In the genomic region with DNA sequence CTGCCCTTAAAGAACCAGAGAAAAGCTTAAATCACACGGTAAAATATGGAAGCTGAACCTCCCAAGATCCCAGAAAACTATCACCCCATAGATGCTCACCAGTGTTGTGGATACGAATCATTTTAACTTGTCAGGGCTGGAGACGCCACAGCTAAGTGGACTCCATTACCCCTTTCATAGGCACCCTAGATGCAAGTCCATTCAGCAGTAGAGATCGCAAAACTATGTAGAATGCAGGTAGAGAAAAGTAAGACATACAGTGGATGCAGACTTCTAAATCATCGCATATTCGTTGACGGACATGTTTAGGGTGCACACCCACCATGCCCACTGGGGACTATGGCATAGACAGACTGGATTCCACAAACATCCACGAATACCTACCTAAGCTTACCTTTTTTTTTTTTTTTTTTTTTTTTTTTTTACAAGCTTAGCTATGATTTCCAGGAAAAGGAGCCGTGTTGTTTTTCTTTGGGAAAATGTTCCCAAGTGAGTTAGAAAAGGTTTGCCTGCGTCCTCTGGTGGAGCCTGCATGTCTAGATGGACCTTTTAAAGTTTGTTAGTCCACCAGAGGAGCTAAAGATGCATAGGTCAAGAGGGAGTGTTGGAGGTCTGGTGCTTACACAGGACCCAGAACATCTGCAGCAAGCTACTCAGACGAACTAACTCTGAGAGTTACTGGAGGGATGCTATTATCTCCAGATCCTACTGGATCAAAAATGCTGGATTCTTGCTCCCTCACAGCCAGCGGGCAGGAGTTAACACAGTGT, we compare ENCODE assay signal across 8 mouse cellular contexts. TPM values are rescaled to one million over a fixed set of nuclear protein-coding genes. Genes with fewer than 3 reads are reported as not detected.
DNase-seq lines count a peak whose midpoint lies in the region; ATAC-seq and TF ChIP-seq lines count a peak whose summit lies in the region.

No protein-coding gene starts in this region.

- dilution Hi-C loops in CH12.LX (cut with MboI; ENCODE audit: extremely low pct_ligation_motif_present, extremely low pct_unique_long_range_greater_than_20kb, low sequenced_read_pairs), result loop anchor here (25.0 kb wide), 1 partner anchor 174 kb away; no protein-coding TSS in a partner anchor

- peak overlapping the region; percentile 25 for H3K4me2 ChIP-seq in CH12.LX (ENCODE audit: insufficient read depth, low read depth, poor library complexity, severe bottlenecking)
- peak overlapping the region; percentile 66 for H3K4me2 ChIP-seq in hindbrain, embryonic 11.5 days (replicated peaks; ENCODE audit: low read depth, low read length)
- peak overlapping the region; percentile 78; the same call in 1 of the 2 replicates for H3K4me2 ChIP-seq in liver, embryonic 15.5 days

- intact Hi-C loops in heart, adult 2 months (cut with DNase I), result no loop called here

- no peak for TF ChIP-seq EP300 in heart, adult 2 months (IDR thresholded peaks at IDR 0.05; ENCODE audit: insufficient read depth, low read depth, low read length)
- TF ChIP-seq EP300 in CH12.LX (IDR thresholded peaks at IDR 0.05; ENCODE audit: low read length), result no peak

- H3K79me2 ChIP-seq in heart, adult 2 months (replicated peaks; ENCODE audit: control insufficient read depth, insufficient read depth, low read length), result no peaks in the 10 kb centered on the region
- H3K79me2 ChIP-seq in CH12.LX (replicated peaks; ENCODE audit: control insufficient read depth, extremely low read depth, insufficient read depth, poor library complexity, severe bottlenecking), result peaks cover 50% of the 10 kb centered on the region

- H3K36me3 ChIP-seq in heart, adult 2 months (ENCODE audit: control insufficient read depth, insufficient read depth, low read length), result peaks cover 2% of the 10 kb centered on the region; the same call in 1 of the 2 replicates
- H3K36me3 ChIP-seq in CH12.LX (replicated peaks in 1 of 2; ENCODE audit: control insufficient read depth in 1 of 2, insufficient read depth in 1 of 2, low read length in 1 of 2), result peaks cover 0 to under 1% of the 10 kb centered on the region in 2 experiments
- H3K36me3 ChIP-seq in hindbrain, embryonic 11.5 days (ENCODE audit: control insufficient read depth, insufficient read depth, low read length), result no peaks in the 10 kb centered on the region
- no peaks in the 10 kb centered on the region for H3K36me3 ChIP-seq in liver, embryonic 15.5 days (replicated peaks)

- H3K27ac ChIP-seq in heart, adult 2 months, result peak overlapping the region; percentile 15; the same call in 1 of the 2 replicates
- peak overlapping the region; percentile 65 for H3K27ac ChIP-seq in CH12.LX (ENCODE audit: insufficient read depth, low read depth)
- H3K27ac ChIP-seq in hindbrain, embryonic 11.5 days (ENCODE audit: low read depth, low read length), result no peak overlapping the region
- H3K27ac ChIP-seq in liver, embryonic 15.5 days (replicated peaks), result no peak overlapping the region

- H3K4me3 ChIP-seq in heart, adult 2 months, result peak overlapping the region; percentile 91
- peak overlapping the region; percentile 57 to 80 (median 75) for H3K4me3 ChIP-seq in CH12.LX (replicated peaks in 1 of 3; ENCODE audit: low read depth in 2 of 3, low read length in 2 of 3, poor library complexity in 1 of 3)
- H3K4me3 ChIP-seq in hindbrain, embryonic 11.5 days (ENCODE audit: low read depth, low read length), result peak overlapping the region; percentile 74; the same call in 1 of the 2 replicates
- no peak overlapping the region for H3K4me3 ChIP-seq in liver, embryonic 15.5 days (replicated peaks)

- ATAC-seq in hindbrain, embryonic 11.5 days (ENCODE audit: low FRiP score), result no peak
- no peak for ATAC-seq in liver, embryonic 15.5 days (ENCODE audit: insufficient read depth)

- DNase-seq in heart, adult 2 months, result no peak
- no peak for DNase-seq in heart, adult 18-20 months
- DNase-seq in CH12.LX (ENCODE audit: extremely low read depth), result no peak
- DNase-seq in hindbrain, embryonic 11.5 days (ENCODE audit: low spot score), result no peak
- DNase-seq in layer of hippocampus, adult 9-11 months, result no peak
- DNase-seq in adrenal gland, adult 2 months, result no peak
- no peak for DNase-seq in gastrocnemius, adult 8-10 months (ENCODE audit: low spot score in 2 of 2)

- H3K27me3 ChIP-seq in heart, adult 2 months (ENCODE audit: control insufficient read depth, insufficient read depth, low read length), result no peaks in the 10 kb centered on the region
- no peaks in the 10 kb centered on the region for H3K27me3 ChIP-seq in CH12.LX (replicated peaks)
- H3K27me3 ChIP-seq in hindbrain, embryonic 11.5 days (ENCODE audit: control insufficient read depth, insufficient read depth, low read length), result no peaks in the 10 kb centered on the region; the same call in 1 of the 2 replicates
- peaks cover 47% of the 10 kb centered on the region for H3K27me3 ChIP-seq in liver, embryonic 15.5 days

- TF ChIP-seq RAD21 in CH12.LX (IDR thresholded peaks at IDR 0.05; ENCODE audit: low read depth, low read length), result peak; percentile 43

- in situ Hi-C loops in CH12.LX (cut with MboI; ENCODE audit: low pct_ligation_motif_present, low pct_unique_long_range_greater_than_20kb, low sequenced_read_pairs), result loop anchor here (5.0 to 25.0 kb wide), 4 partner anchors 89 to 649 kb away; no protein-coding TSS in a partner anchor

- no peaks in the 10 kb centered on the region for H3K9me3 ChIP-seq in CH12.LX (replicated peaks; ENCODE audit: low read length)
- no peaks in the 10 kb centered on the region for H3K9me3 ChIP-seq in hindbrain, embryonic 11.5 days (ENCODE audit: control insufficient read depth, low read length)
- no peaks in the 10 kb centered on the region for H3K9me3 ChIP-seq in liver, embryonic 15.5 days (replicated peaks)

- TF ChIP-seq POLR2A in heart, adult 2 months (IDR thresholded peaks at IDR 0.05; ENCODE audit: insufficient read depth, low read depth, low read length), result no peak
- no peak for TF ChIP-seq POLR2A in CH12.LX (IDR thresholded peaks at IDR 0.05; ENCODE audit: low read depth, low read length)

- peak; percentile 38 for TF ChIP-seq CTCF in heart, adult 2 months (IDR thresholded peaks at IDR 0.05)
- peak in 1 of 2 experiments; percentile 68; a peak in 2 of 4 replicates for TF ChIP-seq CTCF in CH12.LX (conservative IDR thresholded peaks at IDR 0.05 in 1 of 2, IDR thresholded peaks at IDR 0.05 in 1 of 2; ENCODE audit: low read depth in 2 of 2, low read length in 2 of 2)

- WGBS in heart, adult 2 months, result 46% methylated on average over 12 of the region's 12 CpGs
- 71% methylated on average over 12 of the region's 12 CpGs for WGBS in hindbrain, embryonic 11.5 days
- WGBS in liver, embryonic 15.5 days (ENCODE audit: insufficient replicate concordance), result 63% methylated on average over 12 of the region's 12 CpGs

- H3K4me1 ChIP-seq in heart, adult 2 months (ENCODE audit: control insufficient read depth, insufficient read depth, low read length), result peaks cover 5% of the 10 kb centered on the region
- peaks cover 8 to 58% of the 10 kb centered on the region in 2 experiments for H3K4me1 ChIP-seq in CH12.LX (ENCODE audit: control insufficient read depth in 1 of 2, insufficient read depth in 2 of 2)
- H3K4me1 ChIP-seq in hindbrain, embryonic 11.5 days (replicated peaks; ENCODE audit: control insufficient read depth, insufficient read depth, low read length), result no peaks in the 10 kb centered on the region; the same call in 1 of the 2 replicates
- H3K4me1 ChIP-seq in liver, embryonic 15.5 days (replicated peaks), result peaks cover 19% of the 10 kb centered on the region

- H3K9ac ChIP-seq in heart, adult 2 months (ENCODE audit: low read depth, low read length), result peak overlapping the region; percentile 23; the same call in 1 of the 2 replicates
- peak overlapping the region; percentile 29 for H3K9ac ChIP-seq in CH12.LX (ENCODE audit: insufficient read depth, low read depth)
- H3K9ac ChIP-seq in hindbrain, embryonic 11.5 days (ENCODE audit: low read depth, low read length), result no peak overlapping the region
- H3K9ac ChIP-seq in liver, embryonic 15.5 days, result no peak overlapping the region

TF ChIP-seq in CH12.LX, 34 proteins besides CTCF, POLR2A, EP300 and RAD21 (continues in another document):
- no peak for TF ChIP-seq CHD2 (IDR thresholded peaks at IDR 0.05; ENCODE audit: low read length)
- TF ChIP-seq UBTF (IDR thresholded peaks at IDR 0.05; ENCODE audit: low read depth, low read length), result 0 out of 2 replicates have a peak, but pooled peaks have one; percentile 56
- TF ChIP-seq KAT2A (IDR thresholded peaks at IDR 0.05; ENCODE audit: insufficient replicate concordance, low read length), result no peak
- TF ChIP-seq GABPA (IDR thresholded peaks at IDR 0.05; ENCODE audit: insufficient replicate concordance, low read depth, low read length), result no peak
- peak; percentile 56 for TF ChIP-seq SMC3 (IDR thresholded peaks at IDR 0.05; ENCODE audit: low read depth, low read length)
- TF ChIP-seq NELFE (IDR thresholded peaks at IDR 0.05; ENCODE audit: low read depth, low read length), result peak; percentile 15; the same call in 1 of the 2 replicates
- no peak for TF ChIP-seq MAFK (IDR thresholded peaks at IDR 0.05; ENCODE audit: insufficient replicate concordance, low read length)
- TF ChIP-seq NRF1 (IDR thresholded peaks at IDR 0.05; ENCODE audit: low read depth, low read length), result 0 out of 2 replicates have a peak, but pooled peaks have one; percentile 9
- no peak for TF ChIP-seq MAX (IDR thresholded peaks at IDR 0.05; ENCODE audit: low read length)

RNA-seq across cellular contexts. Expression of a gene that starts 2.5 kb away (rescaled TPM):
- 1 to 10 TPM; 3.5 to 5.0 TPM for total RNA-seq in heart, adult 2 months (2021)
- polyA plus RNA-seq in heart, adult 2 months (2012; rRNA removed), result 1.3 and 1.9 TPM in 2 replicates
- 1 to 10 TPM; 5.5 to 6.1 TPM for total RNA-seq in heart, adult 18-20 months (2021)
- 7.6 and 13.6 TPM in 2 replicates for total RNA-seq in CH12.LX (2012; rRNA removed)
- total RNA-seq in CH12.LX (2014; rRNA removed), result 8.7 and 9.6 TPM in 2 replicates
- 4.5 and 4.7 TPM in 2 replicates for polyA plus RNA-seq in CH12.LX (2012; ENCODE audit: insufficient read length, low read depth)
- polyA plus RNA-seq in hindbrain, embryonic 11.5 days (2014; fragmentation: Nextera tagmentation; extraction: Ambion mirVana), result 5.9 and 6.9 TPM in 2 replicates
- 0.84 TPM in 2 replicates for polyA plus RNA-seq in liver, embryonic 15.5 days (2015; fragmentation: Nextera tagmentation; extraction: Ambion mirVana)
- total RNA-seq in adrenal gland, adult 2 months (2021), result 1 to 10 TPM; 3.7 to 6.4 TPM
- polyA plus RNA-seq in adrenal gland, adult 2 months (2012; rRNA removed), result 1.2 and 1.7 TPM in 2 replicates
- total RNA-seq in gastrocnemius, adult 8-10 months (2022), result 1 to 10 TPM; 1.6 to 2.1 (median 1.7) TPM

RNA-seq across cellular contexts. Expression of a gene that starts 48.0 kb away (rescaled TPM):
- total RNA-seq in heart, adult 2 months (2021), result 1 to 10 TPM; 5.9 to 6.2 TPM
- polyA plus RNA-seq in heart, adult 2 months (2012; rRNA removed), result 2.6 and 3.1 TPM in 2 replicates
- total RNA-seq in heart, adult 18-20 months (2021), result 1 to 10 TPM; 5.0 to 6.7 TPM
- total RNA-seq in CH12.LX (2012; rRNA removed) (4.7 and 6.4 TPM in 2 replicates), CH12.LX (2014; rRNA removed) (3.3 and 3.8 TPM in 2 replicates)
- 6.3 and 8.5 TPM in 2 replicates for polyA plus RNA-seq in CH12.LX (2012; ENCODE audit: insufficient read length, low read depth)
- polyA plus RNA-seq in hindbrain, embryonic 11.5 days (2014; fragmentation: Nextera tagmentation; extraction: Ambion mirVana), result 9.8 and 10.3 TPM in 2 replicates
- 3.0 and 3.7 TPM in 2 replicates for polyA plus RNA-seq in liver, embryonic 15.5 days (2015; fragmentation: Nextera tagmentation; extraction: Ambion mirVana)
- total RNA-seq in adrenal gland, adult 2 months (2021), result 10 to 100 TPM; 43.5 to 46.9 TPM
- 30.7 and 55.7 TPM in 2 replicates for polyA plus RNA-seq in adrenal gland, adult 2 months (2012; rRNA removed)
- total RNA-seq in gastrocnemius, adult 8-10 months (2022), result 1 to 10 TPM; 2.6 to 4.6 (median 4.0) TPM

Comparison
In these comparisons a context has a peak if more than half of its experiments do, and no peak if none do; other contexts are left out.
1. H3K27ac ChIP-seq: peak in heart, adult 2 months (single experiment) and CH12.LX (single experiment); none in hindbrain, embryonic 11.5 days (single experiment) and liver, embryonic 15.5 days (single experiment).
2. H3K9ac ChIP-seq: peak in heart, adult 2 months (single experiment) and CH12.LX (single experiment); none in hindbrain, embryonic 11.5 days (single experiment) and liver, embryonic 15.5 days (single experiment).
3. H3K4me2 ChIP-seq: peak in every context shown above with its lines; median percentile 78 in liver, embryonic 15.5 days; 66 in hindbrain, embryonic 11.5 days; 25 in CH12.LX.
4. RNA of a gene that starts 48.0 kb away (total RNA-seq): 43.5 to 46.9 TPM in adrenal gland, adult 2 months; 5.0 to 6.7 TPM in heart, adult 18-20 months, 5.9 to 6.2 TPM in heart, adult 2 months, 3.3 to 6.4 TPM in CH12.LX and 2.6 to 4.6 TPM in gastrocnemius, adult 8-10 months; every median in the first group is over 4 times any median in the second.